Mouse (Mus musculus) thymus, postnatal 4 days (tissue): ENCODE data around the gene Kcnd3.

Source experiments
- DNase-seq: peaks from one replicate; pipeline ENCODE4 v3.0.0; 2021

The Kcnd3 gene

GRCm38 (mm10) chr3:105530363-105531130, 78.4 kb downstream of the Kcnd3 start:
- no peak for DNase-seq

GRCm38 (mm10) chr3:105538406-105538805, 86.3 kb downstream of the Kcnd3 start:
- DNase-seq: no peak

- peak; percentile 30 for DNase-seq
Measured at GRCm38 (mm10) chr3:105538819-105539607, 86.9 kb downstream of the Kcnd3 start.

GRCm38 (mm10) chr3:105542741-105543140, 90.6 kb downstream of the Kcnd3 start:
- DNase-seq: no peak

GRCm38 (mm10) chr3:105544106-105544505, 92.0 kb downstream of the Kcnd3 start:
- DNase-seq: no peak

GRCm38 (mm10) chr3:105546611-105547071, 94.5 kb downstream of the Kcnd3 start:
- no peak for DNase-seq

GRCm38 (mm10) chr3:105548074-105548771, 96.1 kb downstream of the Kcnd3 start:
- no peak for DNase-seq

GRCm38 (mm10) chr3:105559456-105559855, 107.3 kb downstream of the Kcnd3 start:
- DNase-seq: no peak

- DNase-seq: no peak
Measured at GRCm38 (mm10) chr3:105566973-105567372, 114.8 kb downstream of the Kcnd3 start.

GRCm38 (mm10) chr3:105567472-105567871, 115.3 kb downstream of the Kcnd3 start:
- DNase-seq: no peak

- no peak for DNase-seq
Measured at GRCm38 (mm10) chr3:105568403-105568802, 116.3 kb downstream of the Kcnd3 start.

GRCm38 (mm10) chr3:105568851-105569250, 116.7 kb downstream of the Kcnd3 start:
- DNase-seq: no peak

- DNase-seq: no peak
Measured at GRCm38 (mm10) chr3:105569310-105569752, 117.2 kb downstream of the Kcnd3 start.

- no peak for DNase-seq
Measured at GRCm38 (mm10) chr3:105569950-105570349, 117.8 kb downstream of the Kcnd3 start.

GRCm38 (mm10) chr3:105570818-105571217, 118.7 kb downstream of the Kcnd3 start:
- no peak for DNase-seq

- no peak for DNase-seq
Measured at GRCm38 (mm10) chr3:105571944-105572343, 119.8 kb downstream of the Kcnd3 start.

GRCm38 (mm10) chr3:105573156-105573555, 121.0 kb downstream of the Kcnd3 start:
- DNase-seq: no peak

GRCm38 (mm10) chr3:105578320-105578719, 126.2 kb downstream of the Kcnd3 start:
- DNase-seq: no peak

- DNase-seq: no peak
Measured at GRCm38 (mm10) chr3:105581119-105581518, 129.0 kb downstream of the Kcnd3 start.

GRCm38 (mm10) chr3:105585734-105586159, 133.6 kb downstream of the Kcnd3 start:
- DNase-seq: no peak

- DNase-seq: no peak
Measured at GRCm38 (mm10) chr3:105590056-105590672, 138.0 kb downstream of the Kcnd3 start.

- no peak for DNase-seq
Measured at GRCm38 (mm10) chr3:105591766-105592165, 139.6 kb downstream of the Kcnd3 start.

GRCm38 (mm10) chr3:105592246-105592645, 140.1 kb downstream of the Kcnd3 start:
- DNase-seq: no peak
